Mouse (Mus musculus) mouse embryonic stem cell (cell line): ENCODE data around the gene Dnajb11.

Experiments
- in situ Hi-C, 2 experiments: fragments of 300-500 bp; cut with MboI; formaldehyde crosslinking; loops; 1 replicate in 1 of 2; 3 replicates in 1 of 2; pipeline ENCODE4 v1.14.3; 2019 to 2020; ENCODE audit warnings: low sequenced_read_pairs in 2 of 2, low pct_unique_long_range_greater_than_20kb in 1 of 2, mixed read lengths in 1 of 2; ENCODE audit not compliant: unreplicated experiment in 1 of 2

Gene Dnajb11

DNA sequence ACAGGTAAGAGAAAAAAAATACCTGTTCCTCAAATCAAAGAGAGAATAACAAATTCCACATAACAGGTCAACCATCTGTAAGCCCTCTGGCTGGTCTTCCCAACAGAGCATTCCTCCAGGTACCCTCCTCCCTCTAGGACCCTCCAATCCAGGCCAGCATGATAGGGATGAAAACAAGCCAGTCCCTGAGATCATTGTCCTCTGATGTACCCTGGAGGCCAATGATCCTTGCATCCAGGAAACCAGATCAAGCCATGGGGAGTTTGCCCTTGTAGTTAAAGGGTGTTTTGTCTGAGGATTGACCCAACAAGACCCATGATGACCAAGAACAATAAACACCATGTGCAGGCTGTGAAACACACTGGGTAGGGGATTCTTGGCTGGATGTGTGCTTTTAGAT is 56.6 kb downstream of the Dnajb11 start:
- in situ Hi-C loops: no loop called here

- in situ Hi-C loops: no loop called here
These were observed 60.4 kb downstream of the Dnajb11 start, which contains the start of gene Fetub for GRCm38 (mm10) chr16:22918034-22918433. TSS of gene Fetub (plus strand) at chr16:22918334.

GRCm38 (mm10) chr16:22918664-22919312 is 61.1 kb downstream of the Dnajb11 start:
- in situ Hi-C loops: no loop called here

GRCm38 (mm10) chr16:22919971-22920854 is 62.6 kb downstream of the Dnajb11 start:
- in situ Hi-C loops: no loop called here

GRCm38 (mm10) chr16:22921761-22922160 is 64.1 kb downstream of the Dnajb11 start:
- in situ Hi-C loops: no loop called here

DNA sequence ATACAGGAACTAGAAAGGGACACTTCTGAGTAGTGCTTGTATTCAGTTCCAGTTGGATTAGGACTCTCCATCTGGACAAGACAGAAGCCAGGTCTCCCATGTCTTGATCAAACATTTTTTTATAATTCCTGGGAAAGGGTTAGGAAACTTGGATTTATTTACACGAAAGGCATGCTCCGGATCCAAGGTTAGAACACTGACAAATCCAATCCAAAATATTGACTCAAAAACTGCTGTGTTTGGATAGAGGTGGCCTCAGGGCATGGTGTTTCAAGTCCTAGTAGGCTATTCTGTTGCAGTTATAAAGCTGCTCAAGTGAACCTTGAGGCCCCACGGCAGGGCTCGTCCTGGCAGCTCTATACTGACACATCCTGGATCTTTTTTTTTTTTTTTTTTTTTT is 64.8 kb downstream of the Dnajb11 start:
- in situ Hi-C loops: no loop called here
